Mouse (Mus musculus) ES-Bruce4 (cell line): ENCODE measurements around the gene Gm11238.
"Not testable (repeated sequence)": the region's sequence is repeated elsewhere in the genome, so short reads cannot be mapped to it uniquely, and the experiment has no call there.

Experiments
- CTCF ChIP-seq: IDR thresholded peaks from one replicate; pipeline ENCODE4 v1.8.1; 2011; ENCODE audit warnings: low read depth, low read length
- EP300 ChIP-seq: IDR thresholded peaks from 2 replicates; pipeline ENCODE4 v1.6.1; 2011; ENCODE audit warnings: low read depth, low read length; ENCODE audit not compliant: insufficient read depth
- POLR2A ChIP-seq: IDR thresholded peaks from one replicate; pipeline ENCODE4 v1.8.1; 2011; ENCODE audit warnings: low read length; ENCODE audit not compliant: insufficient read depth

DNA sequence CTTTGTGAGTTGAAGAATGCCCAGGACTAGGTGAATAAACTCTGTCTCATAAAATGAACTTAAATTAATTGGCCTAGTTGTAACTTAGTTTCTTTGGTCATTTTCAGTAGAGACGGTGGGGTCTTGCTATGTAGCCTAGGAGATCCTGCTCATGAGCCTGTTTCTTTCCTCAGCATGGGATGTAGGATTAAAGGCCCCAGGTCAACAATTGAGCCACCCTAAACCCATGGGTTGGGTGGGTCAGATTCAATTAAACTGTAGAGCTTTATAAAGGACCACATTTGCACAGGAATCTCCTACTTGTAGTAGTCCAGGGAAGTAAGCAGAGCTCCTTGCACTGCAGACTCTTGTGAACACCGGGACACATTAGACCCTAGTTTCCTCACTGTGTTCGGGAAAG, 15.0 kb downstream of the Gm11238 start, which contains the start of gene Gm11237:
- TF ChIP-seq POLR2A, CTCF, EP300: not testable (repeated sequence)
